In the genomic region with DNA sequence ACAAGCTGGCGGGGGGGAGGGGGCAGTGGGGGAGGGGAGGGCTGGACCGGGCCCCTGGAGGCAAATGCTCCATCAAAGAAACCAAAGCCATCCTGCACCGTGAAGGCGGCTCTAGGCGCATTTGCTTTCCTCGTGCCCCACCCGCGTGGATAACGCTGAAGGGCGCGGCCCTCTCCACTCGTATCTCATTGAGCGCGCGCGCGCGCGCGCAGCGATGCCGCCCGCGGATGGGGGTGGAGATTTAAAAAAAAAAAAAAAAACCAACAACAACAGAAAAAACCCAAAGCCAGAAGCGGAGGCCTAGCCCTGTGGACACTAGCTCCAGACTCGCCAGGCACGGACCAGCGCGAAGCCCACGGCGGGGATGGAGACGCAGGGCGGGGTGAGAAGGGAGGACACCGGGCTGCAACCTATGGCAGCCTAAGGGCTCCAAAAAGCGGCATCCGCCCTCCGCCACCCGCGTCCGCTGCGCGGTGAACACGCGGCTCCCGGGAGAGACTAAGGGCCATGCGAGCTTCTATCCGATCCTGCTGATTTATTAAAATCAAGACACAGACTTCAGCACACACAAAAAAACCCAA, we compare ENCODE assay signal across 8 mouse cellular contexts. TPM values are rescaled to one million over a fixed set of nuclear protein-coding genes. Genes with fewer than 3 reads are reported as not detected.
A peak's percentile ranks its signal among the peaks of the same experiment; 100 is the strongest.
DNase-seq lines count a peak whose midpoint lies in the region; ATAC-seq and TF ChIP-seq lines count a peak whose summit lies in the region.

No protein-coding gene starts in this region.

- peaks cover 58% of the 10 kb centered on the region for H3K36me3 ChIP-seq in embryonic facial prominence, embryonic 10.5 days (replicated peaks)
- H3K36me3 ChIP-seq in heart, embryonic 15.5 days, result no peaks in the 10 kb centered on the region
- no peaks in the 10 kb centered on the region for H3K36me3 ChIP-seq in liver, embryonic 15.5 days (replicated peaks)

- H3K27me3 ChIP-seq in embryonic facial prominence, embryonic 10.5 days (replicated peaks; ENCODE audit: low read depth, poor library complexity, severe bottlenecking), result no peaks in the 10 kb centered on the region
- H3K27me3 ChIP-seq in heart, embryonic 15.5 days, result no peaks in the 10 kb centered on the region
- H3K27me3 ChIP-seq in liver, embryonic 15.5 days, result peaks cover 71% of the 10 kb centered on the region

- peak overlapping the region; percentile 97 for H3K4me3 ChIP-seq in embryonic facial prominence, embryonic 10.5 days
- peak overlapping the region; percentile 83 for H3K4me3 ChIP-seq in heart, embryonic 15.5 days
- H3K4me3 ChIP-seq in liver, embryonic 15.5 days (replicated peaks), result peak overlapping the region; percentile 46
- H3K4me3 ChIP-seq in olfactory bulb, adult 2 months (ENCODE audit: insufficient read depth, low read depth, low read length), result peak overlapping the region; percentile 62

- H3K4me2 ChIP-seq in heart, embryonic 15.5 days, result peak overlapping the region; percentile 93
- H3K4me2 ChIP-seq in liver, embryonic 15.5 days, result peak overlapping the region; percentile 60

- no peak for TF ChIP-seq POLR2A in olfactory bulb, adult 2 months (IDR thresholded peaks at IDR 0.05; ENCODE audit: insufficient read depth, low read depth, low read length)

- H3K9ac ChIP-seq in heart, embryonic 15.5 days, result peak overlapping the region; percentile 86
- H3K9ac ChIP-seq in liver, embryonic 15.5 days, result no peak overlapping the region

- peak; percentile 80 for DNase-seq in heart, adult 11 months
- no peak for DNase-seq in heart, adult 8-10 months (ENCODE audit: low spot score)
- DNase-seq in embryonic facial prominence, embryonic 10.5 days (ENCODE audit: low spot score), result peak; percentile 69
- peak; percentile 23 to 51 for DNase-seq in layer of hippocampus, adult 8-10 months (ENCODE audit: low spot score in 2 of 2)
- DNase-seq in adipocyte (ENCODE audit: low spot score), result no peak

- no peaks in the 10 kb centered on the region for H3K9me3 ChIP-seq in embryonic facial prominence, embryonic 10.5 days
- H3K9me3 ChIP-seq in heart, embryonic 15.5 days (replicated peaks), result no peaks in the 10 kb centered on the region
- H3K9me3 ChIP-seq in liver, embryonic 15.5 days (replicated peaks), result no peaks in the 10 kb centered on the region

- peak overlapping the region; percentile 99 for H3K27ac ChIP-seq in embryonic facial prominence, embryonic 10.5 days (replicated peaks)
- H3K27ac ChIP-seq in heart, embryonic 15.5 days, result peak overlapping the region; percentile 75
- no peak overlapping the region for H3K27ac ChIP-seq in liver, embryonic 15.5 days (replicated peaks)
- peak overlapping the region; percentile 69 for H3K27ac ChIP-seq in olfactory bulb, adult 2 months (ENCODE audit: insufficient read depth, low read depth, low read length)

- no peak for ATAC-seq in heart, embryonic 15.5 days (replicated peaks; ENCODE audit: insufficient number of reproducible peaks, insufficient read depth, low FRiP score, low read depth)
- ATAC-seq in liver, embryonic 15.5 days (ENCODE audit: insufficient read depth), result no peak

- peaks cover 27% of the 10 kb centered on the region for H3K4me1 ChIP-seq in embryonic facial prominence, embryonic 10.5 days
- peaks cover 5% of the 10 kb centered on the region; the same call in 1 of the 2 replicates for H3K4me1 ChIP-seq in heart, embryonic 15.5 days (replicated peaks)
- peaks cover 12% of the 10 kb centered on the region for H3K4me1 ChIP-seq in liver, embryonic 15.5 days (replicated peaks)
- peaks cover 3% of the 10 kb centered on the region; the same call in 1 of the 2 replicates for H3K4me1 ChIP-seq in olfactory bulb, adult 2 months (ENCODE audit: control insufficient read depth, insufficient read depth, low read length)

- WGBS in embryonic facial prominence, embryonic 10.5 days, result under 1% methylated on average over 47 of the region's 47 CpGs
- under 1% methylated on average over 46 of the region's 47 CpGs for WGBS in heart, embryonic 15.5 days
- under 1% methylated on average over 47 of the region's 47 CpGs for WGBS in liver, embryonic 15.5 days (ENCODE audit: insufficient replicate concordance)
- WGBS in olfactory bulb, adult 2 months, result under 1% methylated on average over 47 of the region's 47 CpGs

- no peak for TF ChIP-seq CTCF in olfactory bulb, adult 2 months (IDR thresholded peaks at IDR 0.05; ENCODE audit: insufficient read depth, low read depth, low read length)

RNA-seq across cellular contexts. Expression of gene Sox11, which starts 3.1 kb away (rescaled TPM):
- under 1 TPM in 3 of 4 experiments, not detected in 1; 0.03 TPM for total RNA-seq in heart, adult 8-10 months (2022)
- 300 and 318 TPM in 2 replicates for polyA plus RNA-seq in embryonic facial prominence, embryonic 10.5 days (2016; fragmentation: Nextera tagmentation; extraction: Ambion mirVana)
- 13.6 and 13.7 TPM in 2 replicates for polyA plus RNA-seq in heart, embryonic 15.5 days (2015; fragmentation: Nextera tagmentation; extraction: Ambion mirVana)
- 10 to 100 TPM in 3 of 4 experiments, 1 to 10 TPM in 1; 9.1 to 15.7 (median 11.9) TPM for total RNA-seq in layer of hippocampus, adult 8-10 months (2022)
- 0.91 and 0.98 TPM in 2 replicates for polyA plus RNA-seq in liver, embryonic 15.5 days (2015; fragmentation: Nextera tagmentation; extraction: Ambion mirVana)
- polyA plus RNA-seq in olfactory bulb, adult 2 months (2012; ENCODE audit: insufficient read depth, insufficient read length, low replicate concordance, missing spikeins), result not detected in 2 replicates

Comparison
In these comparisons a context has a peak if more than half of its experiments do, and no peak if none do; other contexts are left out.
1. DNase-seq: peak in heart, adult 11 months (single experiment), embryonic facial prominence, embryonic 10.5 days (single experiment) and layer of hippocampus, adult 8-10 months (2 of 2); none in heart, adult 8-10 months (single experiment) and adipocyte (single experiment).
2. H3K4me3 ChIP-seq: peak in every context shown above with its lines; median percentile 97 in embryonic facial prominence, embryonic 10.5 days; 83 in heart, embryonic 15.5 days; 62 in olfactory bulb, adult 2 months; 46 in liver, embryonic 15.5 days.
3. RNA of gene Sox11, which starts 3.1 kb away (polyA plus RNA-seq): 300 to 318 TPM in embryonic facial prominence, embryonic 10.5 days; not detected in olfactory bulb, adult 2 months, 13.6 to 13.7 TPM in heart, embryonic 15.5 days and 0.91 to 0.98 TPM in liver, embryonic 15.5 days; every median in the first group is over 10 times any median in the second.